Mouse (Mus musculus) 416B (cell line): ENCODE measurements at regions not wholly inside any gene's neighbourhood (a gene's known extent, or its start where the extent isn't known, plus 50 kb on each side); places are given as distances from the start of the nearest gene placed in this dataset.

Experiments used
- DNase-seq: peaks from one replicate; pipeline ENCODE4 v3.0.0; 2011; ENCODE audit warnings: low read depth

DNA sequence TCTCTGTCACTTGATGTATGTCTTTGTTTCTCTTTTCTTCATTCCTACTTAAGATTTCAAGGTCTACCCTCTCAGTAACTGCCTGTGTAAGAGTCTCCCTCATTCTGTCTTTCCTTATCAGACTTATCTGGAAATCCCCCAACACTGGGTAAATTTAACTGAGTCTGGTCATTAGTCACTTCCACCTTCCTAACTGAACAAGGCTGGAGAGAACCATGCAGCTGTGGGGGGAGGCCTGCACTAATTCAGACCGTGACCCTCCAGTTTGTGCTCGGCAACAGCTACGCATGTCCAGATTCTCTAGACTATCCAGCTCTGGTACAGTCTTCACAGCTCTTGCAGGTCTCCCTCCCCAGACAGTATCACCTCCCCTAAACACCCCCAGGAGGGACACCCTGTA, 103.3 kb downstream of the Prox1 start:
- peak; percentile 84 for DNase-seq

DNA sequence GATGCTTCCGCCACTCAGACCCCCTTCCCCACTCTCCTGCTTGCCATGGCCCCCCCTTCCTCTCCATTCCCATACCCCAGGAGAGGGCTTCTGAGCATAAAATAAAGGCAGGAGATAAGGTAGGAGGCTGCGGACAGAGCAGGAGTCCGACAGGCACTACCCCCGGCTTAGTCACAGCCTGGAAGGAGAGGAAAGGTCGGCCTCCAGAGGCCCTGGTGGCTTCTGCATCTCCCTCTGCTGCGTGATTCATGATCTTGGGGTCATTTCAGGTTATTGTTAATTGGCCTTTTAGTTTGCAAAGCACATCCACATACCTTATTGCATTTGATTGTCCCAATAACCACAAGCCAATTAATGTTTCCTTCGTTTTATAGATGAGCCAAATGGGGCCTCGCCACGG, 104.1 kb downstream of the Prox1 start:
- DNase-seq = peak; percentile 41

DNA sequence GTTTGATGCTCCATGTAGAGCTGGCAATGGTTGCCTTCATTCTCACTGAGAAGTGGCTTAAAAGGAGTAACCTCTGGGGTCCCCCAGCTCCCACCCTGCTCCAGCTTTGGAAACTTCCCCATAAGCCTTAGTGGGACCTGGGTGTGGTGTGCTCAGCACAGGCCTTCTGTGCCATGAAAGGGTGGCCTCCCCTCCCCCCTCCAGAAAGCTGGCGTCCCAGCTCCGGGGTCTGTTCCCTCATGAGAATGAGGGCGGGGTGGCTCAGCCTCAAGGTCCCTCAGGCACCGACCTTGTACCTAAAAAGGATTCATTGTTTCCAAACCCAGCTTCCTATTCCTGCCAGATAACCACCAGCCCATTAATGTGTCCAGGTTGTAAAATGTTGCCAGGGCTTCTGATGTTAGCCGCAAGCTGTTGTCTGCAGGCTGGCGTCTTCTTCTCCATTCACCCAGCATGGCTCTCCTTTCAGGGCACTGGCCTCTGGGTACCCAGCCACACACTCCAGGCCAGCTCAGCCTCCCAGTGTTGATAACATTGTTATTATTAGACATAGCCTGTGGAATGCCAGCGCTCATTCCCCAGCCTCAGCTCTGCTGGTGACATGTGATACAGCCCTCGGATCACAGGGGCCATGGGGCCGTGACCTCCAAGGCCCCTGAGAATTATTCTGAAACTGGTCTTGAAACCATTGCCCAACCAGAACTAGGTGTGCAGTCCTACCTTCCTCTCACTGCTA, 108.8 kb downstream of the Prox1 start:
- DNase-seq = no peak

DNA sequence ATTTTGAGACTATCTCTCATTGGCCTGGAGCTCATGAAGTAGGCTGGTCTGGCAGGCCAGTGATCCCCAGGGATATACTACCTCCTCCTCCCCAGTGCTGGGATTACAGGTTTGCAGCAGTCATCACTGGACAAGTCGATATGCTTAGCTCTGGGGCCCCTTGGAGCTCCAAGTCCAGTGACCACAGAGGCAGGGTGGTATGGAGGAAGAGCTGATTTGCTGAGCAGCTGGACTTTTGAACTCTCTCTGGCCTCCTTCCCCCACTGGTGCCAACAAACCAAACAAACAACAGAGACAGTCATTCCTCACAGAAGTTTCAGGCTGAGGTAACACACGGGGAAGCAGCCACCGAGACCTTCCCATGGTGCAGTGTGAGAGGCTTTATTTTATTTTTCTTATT, 111.5 kb downstream of the Prox1 start:
- DNase-seq = no peak

DNA sequence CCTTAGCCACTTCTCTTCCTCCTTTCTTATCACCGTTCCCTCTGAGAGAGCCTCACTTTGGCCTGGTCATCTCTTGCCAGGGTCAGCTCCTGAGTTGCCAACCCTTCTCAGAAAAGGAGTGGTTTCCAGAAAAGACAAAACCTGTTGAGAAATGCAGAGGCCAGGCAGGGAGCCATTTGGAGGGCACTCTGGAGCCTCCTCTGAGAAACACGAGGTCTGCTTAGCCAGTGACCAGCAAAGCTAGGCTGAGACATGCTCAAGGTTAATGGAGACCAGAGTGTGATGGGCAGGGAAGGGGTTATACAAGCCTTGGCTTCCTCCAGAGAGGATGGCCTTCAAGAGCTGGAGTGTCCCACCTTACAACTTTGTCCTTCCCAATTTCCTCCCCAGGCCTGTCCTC, 113.6 kb downstream of the Prox1 start:
- no peak for DNase-seq

DNA sequence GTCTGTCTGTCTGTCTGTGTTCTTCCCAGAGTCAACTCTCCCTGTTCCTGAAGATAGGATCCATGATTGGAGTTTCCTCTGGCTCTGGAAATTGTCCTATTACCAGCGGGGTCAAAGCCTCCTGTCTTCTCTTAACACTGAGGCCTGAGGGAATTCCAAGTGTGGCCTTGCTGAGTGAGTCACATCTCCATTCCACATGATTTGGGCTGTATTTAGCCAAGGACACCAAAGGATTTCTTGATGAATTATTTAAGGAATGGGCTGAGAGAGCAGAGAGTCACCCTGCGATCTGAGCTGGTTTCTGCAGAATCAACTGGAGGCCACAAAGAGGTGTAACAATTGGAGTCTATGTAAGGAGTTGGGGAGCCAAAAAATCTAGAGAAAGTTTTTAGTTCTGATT, 118.6 kb downstream of the Prox1 start:
- DNase-seq = no peak

DNA sequence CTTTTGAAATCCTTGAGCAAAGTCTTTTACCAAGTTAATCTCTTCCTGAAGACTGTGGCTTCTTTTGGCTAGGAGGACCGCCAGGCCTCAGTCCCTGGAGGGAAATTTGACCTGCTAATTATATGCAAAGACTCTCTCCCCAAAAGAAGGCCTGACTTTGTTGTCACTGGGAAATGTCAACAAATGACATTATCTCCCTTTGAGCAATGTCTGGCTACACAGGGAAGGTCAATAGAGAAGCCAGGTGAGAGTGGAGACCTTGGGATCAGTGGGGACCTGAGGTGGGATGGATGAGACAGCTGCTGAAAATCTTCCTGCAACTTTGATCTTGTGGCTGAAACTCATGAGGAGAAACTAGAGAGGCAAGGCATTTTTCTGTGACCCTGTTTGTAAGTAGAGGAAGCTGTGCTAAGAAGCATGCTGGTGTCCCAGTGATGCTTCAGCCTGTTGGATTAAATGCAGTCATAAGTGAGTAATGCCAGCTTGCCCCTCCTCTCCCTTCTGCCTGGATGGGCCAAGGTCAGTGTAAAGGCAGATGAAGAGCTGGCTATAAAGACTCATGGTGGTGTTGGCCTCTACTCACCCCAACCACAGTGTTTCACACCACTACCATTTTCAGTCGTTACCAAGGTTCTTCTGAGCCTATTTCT, 121.9 kb downstream of the Prox1 start:
- no peak for DNase-seq

DNA sequence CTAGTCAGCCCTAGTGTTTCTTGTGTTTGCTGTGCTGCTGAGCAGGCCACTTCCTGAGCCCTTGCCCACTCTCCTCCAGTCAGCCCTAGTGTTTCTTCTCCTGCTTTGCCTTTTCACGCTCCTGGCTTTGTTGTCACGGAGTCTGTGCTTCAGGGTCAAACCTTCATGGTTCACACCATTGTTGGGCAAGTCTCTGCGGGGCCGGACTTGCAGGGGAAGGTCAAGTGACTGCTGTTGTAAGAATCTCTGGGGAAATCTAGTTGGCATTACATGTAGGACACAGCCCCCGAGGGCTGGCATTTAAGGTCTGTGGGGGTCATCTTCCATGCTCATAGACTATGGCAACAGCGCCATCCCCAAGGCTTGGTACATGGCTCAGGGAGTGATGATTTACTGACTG, 123.3 kb downstream of the Prox1 start:
- no peak for DNase-seq

DNA sequence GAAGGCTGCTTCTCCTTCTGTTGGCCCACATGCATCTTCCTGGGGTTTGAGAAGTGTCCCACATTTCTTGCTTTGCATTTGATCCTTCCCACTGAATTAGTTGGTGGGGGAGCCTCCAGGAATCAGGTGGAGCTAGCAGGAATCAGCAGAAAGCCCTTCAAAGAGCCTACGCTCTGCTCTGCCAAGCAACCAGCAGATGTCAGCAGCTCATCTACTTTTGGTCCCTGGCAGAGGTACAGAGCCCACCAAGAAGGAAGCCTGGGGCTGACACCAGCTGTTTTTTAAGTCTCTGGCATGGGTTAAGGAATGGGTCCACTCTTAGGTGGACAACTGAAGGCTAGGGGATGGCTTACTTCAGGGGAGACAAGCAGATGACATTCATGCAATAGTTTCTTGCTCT, 123.6 kb upstream of the Smyd2 start:
- DNase-seq = peak; percentile 42

DNA sequence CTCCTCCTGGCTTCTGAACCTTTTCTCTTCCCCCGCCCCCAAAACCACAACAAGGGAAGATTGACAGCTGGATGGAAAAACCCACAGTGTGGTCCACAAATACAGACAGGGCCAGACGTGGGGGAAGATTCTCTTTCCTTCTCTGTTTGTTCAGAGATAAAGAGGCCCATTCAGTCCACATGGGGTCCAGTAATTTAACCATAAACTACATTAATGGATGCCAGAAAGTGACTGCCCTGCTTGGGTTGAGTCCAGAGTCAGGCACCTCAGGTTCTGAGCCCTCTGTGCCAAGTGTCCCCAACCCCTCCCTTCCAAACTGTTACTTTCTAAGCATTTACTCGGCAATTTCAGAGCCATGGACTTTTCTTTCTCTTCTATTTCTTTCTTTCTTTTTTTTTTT, 121.9 kb upstream of the Smyd2 start:
- no peak for DNase-seq

DNA sequence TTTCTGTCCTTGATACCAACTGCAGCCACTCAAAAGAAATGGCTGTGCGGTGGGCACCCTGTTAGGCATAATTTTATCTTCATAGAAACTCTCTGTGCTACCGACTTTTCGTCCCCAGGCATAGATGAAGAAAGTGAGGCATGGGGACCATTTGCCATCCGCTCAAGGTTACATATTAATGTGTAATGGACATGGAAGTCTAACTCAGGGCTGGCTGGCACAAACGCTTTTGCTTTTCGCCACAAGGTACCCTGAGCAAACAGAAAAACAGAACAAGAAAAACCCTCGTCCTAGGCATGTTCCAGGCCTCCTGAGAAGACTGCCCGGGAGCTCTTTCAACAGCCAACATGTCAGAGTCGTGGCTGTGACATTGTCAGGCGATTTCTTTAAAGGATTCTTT, 121.0 kb upstream of the Smyd2 start:
- DNase-seq = no peak

DNA sequence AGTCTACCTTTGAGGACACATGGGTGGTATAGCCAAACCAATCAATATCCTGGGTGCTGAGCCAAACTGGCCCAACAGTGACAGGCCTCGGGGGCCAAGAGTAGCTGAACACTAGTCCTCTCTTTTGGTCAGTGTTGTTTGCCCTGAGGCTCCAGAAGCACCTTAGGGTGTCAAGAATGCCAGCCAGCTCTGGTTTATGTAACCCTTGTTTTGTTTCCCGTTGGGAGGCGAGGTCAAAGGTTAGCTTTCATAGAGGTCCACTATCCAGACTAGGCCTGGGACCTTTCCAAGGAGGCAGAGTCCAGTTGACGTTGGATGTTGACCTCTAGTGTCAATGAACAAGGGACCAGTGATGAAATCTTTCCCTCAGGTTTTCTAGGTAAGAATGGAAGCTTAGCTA, 120.0 kb upstream of the Smyd2 start:
- no peak for DNase-seq

DNA sequence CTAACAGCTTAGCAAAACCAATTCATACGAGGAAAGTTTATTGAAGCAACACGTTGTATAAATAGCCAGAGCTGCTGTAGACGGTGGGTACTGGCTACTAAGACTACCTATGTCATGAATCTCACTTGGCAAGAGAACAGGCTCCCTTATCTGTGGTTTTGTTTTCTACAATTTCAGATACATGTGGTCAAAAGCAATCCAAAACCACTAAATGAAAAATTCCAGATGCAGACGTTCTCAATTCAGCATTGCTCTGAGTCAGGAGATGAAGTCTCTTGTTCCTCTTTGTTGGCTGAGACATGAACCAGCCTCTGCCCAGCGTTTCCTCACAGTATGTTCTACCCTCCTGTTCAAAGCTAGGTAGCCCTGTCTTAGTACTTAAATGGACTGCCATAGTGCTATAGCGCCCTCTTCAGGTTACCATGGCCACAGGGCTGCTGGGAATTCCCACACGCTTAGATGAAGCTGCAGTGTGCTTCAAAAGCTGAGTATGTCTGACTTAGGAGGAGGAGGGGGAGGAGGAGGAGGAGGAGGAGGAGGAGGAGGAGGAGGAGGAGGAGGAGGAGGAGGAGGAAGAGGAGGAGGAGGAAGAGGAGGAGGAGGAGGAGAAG, 119.0 kb upstream of the Smyd2 start:
- peak; percentile 39 for DNase-seq

DNA sequence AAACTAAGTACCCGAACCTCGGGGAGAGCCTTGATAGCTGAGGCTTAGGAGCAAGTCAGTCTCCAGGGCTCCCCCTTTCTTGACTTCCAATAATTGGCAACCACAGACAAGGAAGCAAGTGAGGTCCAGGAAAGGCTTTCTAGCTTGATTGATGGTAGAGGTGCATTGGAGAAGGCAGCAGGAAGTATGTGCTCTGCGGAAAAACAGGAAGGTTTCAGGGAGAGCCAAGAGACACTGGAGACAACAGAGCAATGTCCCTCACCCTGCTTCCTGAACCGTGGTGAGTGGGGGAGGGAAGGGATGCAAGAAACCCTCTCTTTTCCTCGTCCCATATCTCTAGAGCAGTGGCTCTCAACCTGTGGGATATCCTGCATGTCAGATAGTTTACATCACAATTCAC, 115.9 kb upstream of the Smyd2 start:
- DNase-seq = no peak

DNA sequence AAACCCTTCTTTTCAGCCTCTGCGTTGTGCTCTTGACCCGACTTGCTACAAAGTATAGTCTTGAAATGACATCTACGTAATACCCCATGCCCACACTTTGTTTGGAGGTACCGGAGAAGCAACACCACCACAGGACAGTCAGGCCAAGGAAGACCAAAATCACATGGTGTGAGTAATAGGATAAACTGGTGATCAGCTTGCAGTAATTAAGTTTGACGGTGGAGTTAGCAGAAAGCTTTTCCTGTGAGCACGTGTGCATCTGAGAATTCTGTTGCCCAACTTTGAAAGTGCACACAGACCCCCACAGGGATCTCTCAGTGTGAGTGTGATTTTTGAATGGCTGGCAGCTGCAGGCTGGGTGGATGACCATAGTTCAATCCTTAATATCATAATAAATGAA, 114.6 kb upstream of the Smyd2 start:
- DNase-seq = no peak

DNA sequence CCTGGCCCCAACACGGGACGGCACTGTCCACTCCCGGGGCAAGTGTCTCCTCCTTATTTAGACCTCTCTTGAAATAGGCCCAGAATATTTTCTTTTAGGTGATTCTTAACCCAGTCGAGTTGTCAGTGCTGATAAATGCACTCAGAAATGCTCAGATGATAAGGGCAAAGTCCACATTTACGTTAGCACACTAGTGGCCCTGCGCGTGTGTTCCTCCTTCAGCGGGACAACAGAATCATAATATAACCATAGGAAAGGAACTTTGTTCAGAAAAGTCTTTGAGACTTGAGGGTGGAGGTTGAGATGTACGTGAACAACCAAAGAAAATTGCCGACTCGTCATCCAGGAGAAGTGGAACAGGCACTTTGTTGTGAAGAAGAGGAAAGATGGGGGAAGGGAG, 113.8 kb upstream of the Smyd2 start:
- DNase-seq = no peak

DNA sequence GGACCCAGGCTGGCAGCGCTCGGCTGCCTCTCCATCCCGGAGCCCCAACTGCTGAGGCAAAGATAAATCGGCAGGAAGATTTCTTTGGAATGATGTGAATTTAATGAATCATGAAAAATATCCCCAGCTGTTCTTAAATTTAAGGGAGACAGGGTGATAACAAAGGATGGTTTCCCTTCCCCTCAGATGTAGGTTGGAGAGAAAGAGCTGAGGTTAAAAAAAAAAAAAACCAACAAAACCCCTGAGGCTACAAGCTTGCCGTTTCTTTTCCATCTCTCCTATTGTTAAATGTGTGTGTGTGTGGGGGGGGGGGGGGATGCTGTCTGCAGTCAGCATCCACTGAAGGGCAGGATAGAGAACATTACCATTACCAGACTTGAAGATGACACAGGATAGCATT, 111.9 kb upstream of the Smyd2 start:
- DNase-seq = no peak

DNA sequence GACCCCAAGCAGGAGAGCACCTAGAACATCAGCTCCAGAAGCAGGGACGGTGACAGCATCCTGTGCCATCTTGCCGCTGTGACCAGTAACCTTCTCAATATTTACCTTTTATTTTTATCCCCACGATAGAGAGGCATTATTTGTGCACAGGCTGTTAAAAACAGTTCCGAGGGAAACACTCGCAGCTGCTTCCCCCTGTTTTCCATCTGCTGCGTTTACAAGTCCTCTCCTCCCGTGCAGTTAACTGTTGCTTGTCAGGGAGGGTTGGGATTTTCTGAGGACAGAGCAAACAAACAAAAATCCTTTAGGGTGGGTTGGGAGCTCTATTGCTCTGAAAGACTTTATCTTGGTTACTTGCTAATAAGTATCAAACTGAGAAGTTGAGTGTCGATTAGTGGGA, 105.4 kb upstream of the Smyd2 start:
- DNase-seq = no peak

DNA sequence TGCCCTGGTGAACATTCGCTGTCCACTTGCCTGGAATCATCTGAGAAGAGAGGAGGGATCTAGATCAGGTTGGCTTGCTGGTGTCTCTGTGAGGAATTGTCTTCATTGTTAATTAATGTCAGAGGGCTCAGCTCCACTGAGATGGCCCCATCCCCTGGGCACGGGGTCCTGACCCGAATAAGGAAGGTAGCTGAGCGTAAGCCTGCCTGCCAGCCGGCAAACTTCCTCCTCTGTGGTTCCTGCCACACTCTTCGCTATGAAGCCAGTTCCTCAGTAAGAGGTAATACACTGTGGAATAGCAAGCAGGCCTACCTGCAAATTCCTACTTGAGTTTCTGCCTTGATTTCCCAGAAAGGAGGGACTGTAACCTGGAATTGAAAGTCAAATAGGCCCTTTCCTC, 87.3 kb upstream of the Smyd2 start:
- DNase-seq = no peak

DNA sequence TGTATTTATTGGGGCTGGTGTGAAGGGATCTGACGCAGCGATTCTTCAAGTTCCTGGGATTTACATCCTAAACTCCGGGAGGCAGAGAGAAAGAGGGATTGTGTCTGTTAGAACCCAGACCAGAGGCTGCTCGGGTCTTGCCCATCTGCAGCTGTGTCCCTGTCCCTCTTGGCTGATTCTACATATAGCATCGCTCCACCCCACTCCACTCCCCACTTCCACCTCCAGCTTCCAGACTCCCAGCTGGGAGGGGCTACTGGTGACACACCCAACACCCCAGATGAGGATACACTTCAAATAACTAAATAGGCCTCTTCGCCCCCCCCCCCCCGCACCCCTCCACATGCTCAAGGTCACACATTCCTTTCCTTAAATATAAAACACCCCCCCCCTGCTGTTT, 85.1 kb upstream of the Smyd2 start:
- DNase-seq = no peak

DNA sequence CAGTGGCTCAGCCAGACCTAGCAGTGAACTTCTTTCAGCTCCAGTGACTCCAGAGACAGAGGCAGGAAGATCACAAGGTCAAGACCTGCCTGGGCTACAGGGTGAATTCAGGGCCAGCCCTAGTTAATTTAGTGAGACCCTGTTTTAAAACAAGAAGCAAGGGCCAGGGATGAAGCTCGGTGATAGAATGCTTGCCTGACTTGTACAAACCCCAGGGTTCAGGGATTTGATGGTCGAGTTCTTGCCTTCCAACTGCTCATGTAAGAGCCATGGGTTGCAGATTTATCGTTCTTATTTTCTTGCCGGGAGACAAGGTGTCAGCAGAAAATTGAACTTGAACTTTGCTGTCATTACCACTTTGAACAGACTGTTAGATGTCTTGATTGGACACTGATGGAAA, 78.9 kb upstream of the Smyd2 start:
- DNase-seq = no peak

DNA sequence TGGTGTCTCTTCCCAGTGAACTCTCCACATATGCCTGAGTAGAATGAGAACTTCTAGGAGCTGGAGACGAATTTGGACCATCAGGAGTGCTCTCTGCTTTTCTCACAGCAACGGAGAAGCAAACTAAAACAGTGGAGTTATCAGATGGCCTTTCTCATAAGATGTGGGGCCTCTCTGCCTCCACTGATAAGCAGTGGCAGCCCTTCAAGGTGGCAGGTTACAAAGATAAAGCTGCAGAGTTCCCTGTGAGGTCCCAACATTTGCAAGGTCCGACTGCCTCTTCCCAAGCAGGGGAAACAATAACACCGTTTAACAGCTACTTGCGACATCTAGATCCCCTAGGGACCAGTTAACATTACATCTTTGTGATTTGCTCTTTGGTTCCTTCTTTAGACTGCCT, 71.5 kb upstream of the Smyd2 start:
- no peak for DNase-seq

DNA sequence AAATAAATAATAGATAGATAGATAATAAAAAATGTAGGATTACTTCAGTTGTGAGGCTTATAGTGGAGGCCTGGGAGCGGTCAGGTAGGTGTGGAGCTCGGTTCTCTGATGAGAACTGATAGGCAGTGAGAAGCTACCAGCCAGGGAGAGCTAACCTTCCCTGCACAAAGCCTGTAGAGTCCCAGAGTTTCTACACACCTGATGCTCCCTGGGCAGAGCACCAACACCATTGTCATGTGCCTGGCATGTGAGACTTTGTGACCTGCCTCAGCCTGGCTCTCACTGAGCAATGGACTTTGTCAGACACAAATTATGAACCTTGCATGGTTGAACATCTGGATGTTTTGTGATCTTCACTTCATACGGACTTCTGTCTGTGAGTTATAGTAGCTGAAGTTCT, 71.1 kb upstream of the Smyd2 start:
- DNase-seq = no peak

DNA sequence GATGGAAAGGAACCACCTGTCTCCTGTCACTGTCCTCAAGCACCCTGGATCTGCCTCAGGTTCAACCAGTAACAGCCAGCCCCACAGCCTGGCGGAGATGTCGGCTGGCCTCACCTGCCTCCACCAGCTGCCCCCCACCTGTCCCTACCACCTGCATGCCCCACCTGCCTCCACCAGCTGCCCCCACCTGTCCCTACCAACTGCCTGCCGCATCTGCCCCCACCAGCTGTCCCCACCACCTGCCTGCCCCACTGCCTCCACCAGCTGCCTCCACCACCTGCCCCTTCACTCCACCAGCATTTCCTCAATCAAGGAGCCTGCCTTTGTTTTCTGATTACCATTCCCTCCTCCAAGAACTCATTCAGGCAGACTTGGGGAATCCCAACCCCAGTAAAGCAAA, 68.9 kb upstream of the Smyd2 start:
- DNase-seq = no peak
